15 mouse cellular contexts compared by ENCODE assay signal in genomic region chr7:65490526-65490925, GRCm38 (mm10).
"Had no signal": no experiment of that assay in that cellular context is flagged by ENCODE, and none has a peak within 500 bp of the region (broad histone marks: within the 10 kb centered on the region; RNA-seq: fewer than 3 reads in every experiment).

No protein-coding gene starts in this region.

- DNase-seq: kidney, adult 11 months; kidney, adult 9 months; kidney, postnatal 14 days; kidney, postnatal 4 days; lung, adult 2 months; lung, postnatal 14 days; lung, postnatal 4 days; midbrain, embryonic 14.5 days; thymus, adult 18-20 months; thymus, postnatal 36 days had no signal

- H3K36me3 ChIP-seq: limb, embryonic 12.5 days; limb, embryonic 15.5 days; neural tube, embryonic 12.5 days had no signal

- H3K4me2 ChIP-seq: limb, embryonic 12.5 days; limb, embryonic 15.5 days; liver, embryonic 11.5 days; midbrain, embryonic 11.5 days; neural tube, embryonic 12.5 days had no signal

- H3K9me3 ChIP-seq: limb, embryonic 12.5 days; limb, embryonic 15.5 days; neural tube, embryonic 12.5 days had no signal

- H3K27ac ChIP-seq: limb, embryonic 12.5 days; limb, embryonic 15.5 days; neural tube, embryonic 12.5 days had no signal

- H3K4me3 ChIP-seq: limb, embryonic 12.5 days; limb, embryonic 15.5 days; neural tube, embryonic 12.5 days had no signal

- H3K27me3 ChIP-seq: limb, embryonic 12.5 days; limb, embryonic 15.5 days; neural tube, embryonic 12.5 days had no signal

- H3K9ac ChIP-seq: limb, embryonic 12.5 days; limb, embryonic 15.5 days; neural tube, embryonic 12.5 days had no signal
